Mouse (Mus musculus): Measurements from ENCODE around the gene Gpr171.

Gene Gpr171

DNA sequence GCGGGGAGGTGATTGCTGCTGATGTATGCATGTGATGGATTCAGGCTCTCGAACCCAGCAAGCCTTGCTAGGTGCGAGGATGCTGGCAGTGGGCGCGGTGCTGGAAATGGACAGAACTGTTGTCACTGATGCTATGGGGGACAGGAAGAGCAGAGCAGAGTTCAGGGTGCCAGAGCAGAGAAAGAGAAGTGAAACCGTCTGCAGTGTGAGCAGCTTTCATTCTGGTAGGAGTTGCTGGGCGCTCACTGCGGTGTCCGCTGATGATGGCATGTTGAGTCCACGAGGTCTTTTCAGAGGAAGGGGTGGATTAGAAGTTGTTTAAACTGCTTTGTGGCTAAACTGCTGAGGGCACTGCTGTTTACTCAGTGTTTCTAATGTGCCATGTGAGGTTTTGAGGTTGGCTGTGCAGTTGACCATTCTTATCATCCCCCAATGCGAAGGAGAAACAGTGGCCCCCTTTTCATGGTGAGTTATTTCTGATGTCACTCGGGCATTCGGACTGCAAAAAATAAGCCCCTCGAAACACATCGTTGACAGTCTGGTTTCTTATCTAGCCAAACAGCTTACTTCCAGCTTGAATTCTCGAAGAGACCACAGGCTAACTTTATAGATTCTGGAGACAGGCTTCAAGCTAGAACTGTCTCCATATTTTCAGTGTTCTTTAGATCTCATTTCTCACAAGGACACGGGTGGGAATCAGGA, 46.6 kb downstream of the Gpr171 start:
- DNase-seq (ENCODE audit: low spot score in 2 of 2) = peak; percentile 10 to 44
